Mouse (Mus musculus) liver, embryonic 14.5 days (tissue): ENCODE measurements around the gene Veph1. TPM values are rescaled to one million over a fixed set of nuclear protein-coding genes. Genes with fewer than 3 reads are reported as not detected.

Experiments
- ATAC-seq: fragments of 200-750 bp; cut with Nextera tagmentation; 2 replicates; pipeline ENCODE4 v1.8.0; 2017; ENCODE audit warnings: moderate number of reproducible peaks, mild to moderate bottlenecking, moderate library complexity; ENCODE audit not compliant: insufficient read depth
- DNase-seq, 3 experiments: peaks; one replicate each; pipeline ENCODE4 v3.0.0-alpha.2; 2012 to 2013; ENCODE audit warnings: low read depth in 3 of 3, low spot score in 3 of 3
- H3K27ac ChIP-seq: fragments of 300-500 bp; sonication (generic); 2 replicates; pipeline ENCODE4 v1.5.1; 2014; ENCODE audit warnings: moderate library complexity, mild to moderate bottlenecking, control low read depth, inconsistent platforms
- H3K27me3 ChIP-seq: fragments of 300-500 bp; sonication (generic); 2 replicates; pipeline ENCODE4 v1.6.1; 2014; ENCODE audit warnings: mild to moderate bottlenecking, low read length, moderate library complexity; ENCODE audit not compliant: control insufficient read depth, insufficient read depth
- H3K36me3 ChIP-seq: fragments of 300-500 bp; sonication (generic); replicated peaks from 2 replicates; pipeline ENCODE4 v1.6.1; 2014; ENCODE audit warnings: low read depth; ENCODE audit not compliant: control insufficient read depth, insufficient read depth
- H3K4me1 ChIP-seq, 2 experiments: fragments of 200-500 bp in 1 of 2; fragments of 300-500 bp in 1 of 2; sonication (generic) in 1 of 2; replicated peaks; 2 replicates each; pipeline ENCODE4 v1.6.1; 2012 to 2014; ENCODE audit warnings: antibody characterized with exemption in 1 of 2, inconsistent platforms in 1 of 2, low read length in 1 of 2; ENCODE audit not compliant: control insufficient read depth in 2 of 2, insufficient read depth in 2 of 2
- H3K4me2 ChIP-seq: fragments of 300-500 bp; sonication (generic); 2 replicates; pipeline ENCODE4 v1.6.1; 2014; ENCODE audit warnings: low read depth, mild to moderate bottlenecking, control low read depth, moderate library complexity
- H3K4me3 ChIP-seq, 2 experiments: fragments of 200-500 bp in 1 of 2; fragments of 300-500 bp in 1 of 2; sonication (generic) in 1 of 2; 2 replicates each; pipeline ENCODE4 v1.5.1; 2012 to 2014; ENCODE audit warnings: low read depth in 2 of 2, low read length in 2 of 2, mild to moderate bottlenecking in 2 of 2, control low read depth in 1 of 2, inconsistent platforms in 1 of 2, moderate library complexity in 1 of 2; ENCODE audit not compliant: insufficient read depth in 1 of 2
- H3K9ac ChIP-seq: fragments of 300-500 bp; sonication (generic); replicated peaks from 2 replicates; pipeline ENCODE4 v1.6.1; 2014; ENCODE audit warnings: mild to moderate bottlenecking, control low read depth, moderate library complexity
- H3K9me3 ChIP-seq: fragments of 300-500 bp; sonication (generic); 2 replicates; pipeline ENCODE4 v1.6.1; 2016; ENCODE audit warnings: low read length, mixed read lengths; ENCODE audit not compliant: control insufficient read depth
- CTCF ChIP-seq: IDR thresholded peaks from 2 replicates; pipeline ENCODE4 v1.5.1; 2016; ENCODE audit warnings: antibody characterized with exemption, low read depth, control low read depth
- EP300 ChIP-seq: IDR thresholded peaks from 2 replicates; pipeline ENCODE4 v1.6.1; 2016; ENCODE audit warnings: antibody characterized with exemption, low read depth
- WGBS: fragments of 180-500 bp; shearing (Covaris S2); extraction: QIAGEN DNeasy Blood & Tissue Kit; methylation state at CpG from one replicate; pipeline ENCODE4 v1.1.7; 2014; ENCODE audit not compliant: insufficient replicate concordance; 5-methylcytosine and 5-hydroxymethylcytosine counted together
- polyA plus RNA-seq, 2 experiments: library from polyadenylated mRNA; depleted of rRNA in 1 of 2; stranded (reverse) in 1 of 2; unstranded in 1 of 2; fragments of >200 nt; fragmentation: Nextera tagmentation in 1 of 2; extraction: Ambion mirVana in 1 of 2; gene quantifications; 2 replicates each; pipeline versions ENCODE4 v1.2.1 to v1.2.3; 2012 to 2014

Veph1 gene
- polyA plus RNA-seq, 2 experiments: 0.01 to 0.06 TPM

DNA sequence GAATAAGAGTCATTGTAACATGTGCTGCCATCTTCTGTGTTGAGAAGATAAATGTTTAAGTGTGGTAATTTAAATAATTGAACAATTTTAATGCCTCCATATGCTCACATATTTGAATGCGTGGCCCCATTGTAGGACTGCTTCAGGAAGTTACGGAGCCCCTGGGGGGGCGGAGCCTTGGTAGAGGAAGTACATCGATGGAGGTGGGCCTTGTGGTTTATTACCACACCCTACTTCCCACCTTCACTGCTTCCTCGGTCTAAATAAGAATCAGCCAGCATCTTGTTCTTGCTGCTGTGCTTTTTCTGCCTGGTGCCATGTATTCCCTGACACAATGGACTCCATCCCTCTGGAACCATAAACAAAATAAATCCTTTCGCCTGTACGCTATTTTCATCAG is 241.0 kb downstream of the Veph1 start:
- ATAC-seq: no peak
- H3K9me3 ChIP-seq: no peaks in the 10 kb centered on the region
- no peaks in the 10 kb centered on the region for H3K36me3 ChIP-seq
- no peak overlapping the region for H3K4me3 ChIP-seq
- H3K9ac ChIP-seq: no peak overlapping the region
- H3K4me1 ChIP-seq: no peaks in the 10 kb centered on the region; a peak in 1 of 4 replicates
- TF ChIP-seq EP300: no peak
- no peak for TF ChIP-seq CTCF
- H3K27ac ChIP-seq: no peak overlapping the region
- WGBS: 62% methylated on average over 7 of the region's 7 CpGs
- no peaks in the 10 kb centered on the region for H3K27me3 ChIP-seq
- H3K4me2 ChIP-seq: no peak overlapping the region
- DNase-seq: no peak

DNA sequence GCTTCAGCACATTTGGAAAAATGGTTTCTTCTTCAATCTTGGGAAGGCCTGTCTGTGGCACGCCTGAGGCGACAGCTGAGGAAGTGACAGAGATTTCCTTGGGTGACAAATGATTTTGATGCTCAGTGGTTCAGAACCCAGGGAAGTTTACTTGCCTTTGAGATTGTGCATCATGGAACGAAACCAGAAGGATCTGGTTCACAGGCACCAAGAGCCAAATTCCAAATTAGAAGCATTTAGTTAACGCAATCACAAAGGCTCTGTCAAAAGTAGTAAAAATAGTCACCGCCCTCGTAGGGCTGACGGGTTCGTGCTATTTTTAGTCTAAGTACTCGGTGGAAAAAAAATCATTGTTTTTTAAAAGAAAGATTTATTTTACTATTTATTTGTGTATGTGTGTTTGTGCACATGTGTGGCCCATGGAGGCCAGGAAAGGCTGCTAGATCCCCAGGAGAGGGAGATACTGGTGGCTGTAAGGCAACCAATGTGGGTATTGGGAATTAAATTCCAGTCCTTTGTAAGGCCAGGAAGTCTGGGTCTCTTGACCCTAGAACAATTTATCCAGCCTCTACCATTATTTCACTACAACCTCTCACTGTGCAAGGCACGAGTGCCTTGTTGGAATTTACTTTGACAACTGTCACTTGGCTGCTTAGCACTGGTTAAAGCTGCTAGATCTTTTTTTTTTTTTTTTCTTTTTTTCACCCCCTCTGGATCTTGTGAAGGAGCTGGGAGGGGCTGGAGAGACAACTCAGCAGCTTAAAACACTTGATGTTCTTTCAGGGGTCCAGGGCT is 246.3 kb downstream of the Veph1 start:
- ATAC-seq (no peak), DNase-seq (no peak)
- H3K4me1 ChIP-seq: no peaks in the 10 kb centered on the region
- H3K27me3 ChIP-seq: no peaks in the 10 kb centered on the region
- no peak overlapping the region for H3K4me3 ChIP-seq
- H3K27ac ChIP-seq: no peak overlapping the region
- WGBS: 51% methylated on average over 10 of the region's 10 CpGs
- H3K36me3 ChIP-seq: no peaks in the 10 kb centered on the region
- TF ChIP-seq CTCF (no peak), EP300 (no peak)
- no peak overlapping the region for H3K4me2 ChIP-seq
- no peaks in the 10 kb centered on the region for H3K9me3 ChIP-seq
- no peak overlapping the region for H3K9ac ChIP-seq

DNA sequence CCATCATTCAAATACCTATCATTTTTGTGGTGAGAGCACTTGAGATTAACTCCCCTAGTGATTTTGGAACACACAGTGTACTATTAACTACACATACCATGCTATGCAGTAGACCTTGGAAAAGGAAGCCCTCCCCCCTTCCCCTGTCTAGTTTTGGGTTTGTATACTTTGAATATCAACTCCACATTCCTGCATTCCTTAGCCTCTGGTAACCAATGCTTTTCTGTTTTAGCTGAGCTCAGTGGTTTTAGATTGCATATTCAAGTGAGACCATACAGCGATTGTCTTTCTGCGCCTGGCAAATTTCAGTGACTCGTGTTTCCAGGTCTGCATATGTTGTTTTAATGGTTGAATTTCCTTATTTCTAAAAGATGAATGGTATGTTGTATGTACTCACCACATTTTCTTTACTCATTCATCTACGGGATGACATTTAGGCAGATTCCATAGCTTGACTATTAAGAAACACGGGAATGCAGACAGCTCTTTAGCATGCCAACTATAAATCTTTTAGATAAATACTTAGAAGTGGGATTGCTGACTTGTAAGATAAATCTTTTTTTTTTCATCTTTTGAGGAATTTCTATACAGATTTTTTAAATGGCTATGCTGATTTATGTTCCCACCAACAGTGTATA is 255.7 kb downstream of the Veph1 start:
- Histone ChIP-seq H3K4me2 (no peak overlapping the region), H3K9ac (no peak overlapping the region), H3K36me3 (no peaks in the 10 kb centered on the region), H3K4me3 (no peak overlapping the region), H3K9me3 (no peaks in the 10 kb centered on the region), H3K27ac (no peak overlapping the region), H3K4me1 (no peaks in the 10 kb centered on the region), H3K27me3 (no peaks in the 10 kb centered on the region)
- WGBS: 65% methylated on average over 5 of the region's 5 CpGs
- DNase-seq (no peak), ATAC-seq (no peak)
- TF ChIP-seq EP300: no peak
- TF ChIP-seq CTCF: no peak

DNA sequence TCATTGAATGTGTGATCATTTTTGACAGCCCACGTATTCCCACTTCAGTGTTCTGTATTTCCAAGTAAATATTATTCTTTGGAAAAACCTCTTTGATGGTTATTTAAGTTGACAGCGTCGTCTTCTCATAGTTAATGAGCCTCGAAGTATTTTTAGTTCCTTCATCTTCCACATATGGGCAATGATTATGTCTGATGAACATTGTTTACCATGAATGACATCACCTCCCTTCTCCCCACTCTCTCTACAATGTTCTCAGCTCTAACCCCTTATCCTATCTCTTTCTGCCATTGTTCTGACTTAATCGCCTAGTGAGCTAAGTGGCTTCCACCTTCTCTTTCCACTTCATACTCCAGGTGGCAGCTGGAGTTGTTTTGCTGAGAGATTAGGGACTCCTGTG is 261.4 kb downstream of the Veph1 start:
- Histone ChIP-seq H3K27me3 (no peaks in the 10 kb centered on the region), H3K4me1 (no peaks in the 10 kb centered on the region), H3K4me2 (no peak overlapping the region), H3K4me3 (no peak overlapping the region), H3K36me3 (no peaks in the 10 kb centered on the region), H3K27ac (no peak overlapping the region), H3K9ac (no peak overlapping the region), H3K9me3 (no peaks in the 10 kb centered on the region)
- ATAC-seq (no peak), DNase-seq (no peak)
- TF ChIP-seq EP300 (no peak), CTCF (no peak)
- 63% methylated on average over 5 of the region's 5 CpGs for WGBS

DNA sequence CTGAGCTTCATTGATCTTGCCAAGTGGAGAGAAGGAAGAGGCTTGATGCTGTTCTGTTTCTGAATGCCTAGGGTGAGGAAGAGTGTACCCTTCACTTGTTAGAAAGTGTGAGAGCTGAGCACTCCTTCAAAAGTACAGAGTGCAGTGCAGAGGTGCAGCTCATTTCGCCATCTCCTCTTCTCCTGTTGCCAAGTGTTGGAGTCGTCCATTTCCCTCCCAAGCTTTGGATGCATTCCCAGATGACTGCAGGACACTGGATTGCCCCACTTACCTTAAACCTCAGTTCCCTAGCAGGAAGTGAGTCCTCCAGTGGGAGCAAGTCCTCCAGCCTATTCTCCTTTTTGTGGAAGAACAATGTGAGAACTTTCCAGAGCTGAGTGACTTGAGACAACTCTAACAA is 263.3 kb downstream of the Veph1 start:
- WGBS: 30% methylated on average over 2 of the region's 2 CpGs
- H3K4me3 ChIP-seq: no peak overlapping the region
- no peaks in the 10 kb centered on the region for H3K4me1 ChIP-seq
- DNase-seq: no peak
- no peaks in the 10 kb centered on the region for H3K36me3 ChIP-seq
- no peak for ATAC-seq
- TF ChIP-seq EP300: no peak
- no peak for TF ChIP-seq CTCF
- H3K9ac ChIP-seq: no peak overlapping the region
- no peak overlapping the region for H3K4me2 ChIP-seq
- H3K9me3 ChIP-seq: no peaks in the 10 kb centered on the region
- no peak overlapping the region for H3K27ac ChIP-seq
- no peaks in the 10 kb centered on the region for H3K27me3 ChIP-seq
